19 mouse cellular contexts compared by ENCODE assay signal in genomic region chr4:46988824-46989223, GRCm38 (mm10). TPM values are rescaled to one million over a fixed set of nuclear protein-coding genes. Genes with fewer than 3 reads are reported as not detected.
DNase-seq lines count a peak whose midpoint lies in the region; ATAC-seq and TF ChIP-seq lines count a peak whose summit lies in the region.
"Had no signal": no experiment of that assay in that cellular context is flagged by ENCODE, and none has a peak within 500 bp of the region (broad histone marks: within the 10 kb centered on the region; RNA-seq: fewer than 3 reads in every experiment).

No protein-coding gene starts in this region.

- H3K27me3 ChIP-seq in forebrain, embryonic 15.5 days: peaks cover 34% of the 10 kb centered on the region
- peaks cover 67% of the 10 kb centered on the region for H3K27me3 ChIP-seq in forebrain, embryonic 12.5 days
- peaks cover 50% of the 10 kb centered on the region for H3K27me3 ChIP-seq in midbrain, embryonic 13.5 days
- H3K27me3 ChIP-seq in midbrain, embryonic 11.5 days (ENCODE audit: control insufficient read depth, insufficient read depth, low read length): peaks cover 43% of the 10 kb centered on the region
- H3K27me3 ChIP-seq in hindbrain, postnatal 0 days (ENCODE audit: insufficient read depth, low read length): no peaks in the 10 kb centered on the region; the same call in 1 of the 2 replicates

- no peak for ATAC-seq in forebrain, embryonic 15.5 days (replicated peaks)
- no peak for ATAC-seq in forebrain, embryonic 12.5 days (ENCODE audit: low FRiP score)
- no peak for ATAC-seq in midbrain, embryonic 13.5 days
- ATAC-seq in midbrain, embryonic 11.5 days (ENCODE audit: low FRiP score): no peak
- no peak for ATAC-seq in hindbrain, postnatal 0 days

- H3K27ac ChIP-seq in forebrain, embryonic 15.5 days (replicated peaks): no peak overlapping the region
- H3K27ac ChIP-seq in forebrain, embryonic 12.5 days: no peak overlapping the region
- H3K27ac ChIP-seq in midbrain, embryonic 13.5 days: no peak overlapping the region
- no peak overlapping the region for H3K27ac ChIP-seq in midbrain, embryonic 11.5 days (ENCODE audit: low read depth, low read length)
- H3K27ac ChIP-seq in hindbrain, postnatal 0 days: 0 out of 2 replicates have a peak overlapping the region, but pooled peaks have one; percentile 15
- H3K27ac ChIP-seq: embryonic facial prominence, embryonic 15.5 days; gastrocnemius, adult 2 months; heart, adult 2 months; heart, embryonic 15.5 days; limb, embryonic 12.5 days; stomach, embryonic 15.5 days had no signal

- no peak for DNase-seq in midbrain, embryonic 11.5 days (ENCODE audit: low spot score, missing footprints)
- no peak for DNase-seq in hindbrain, postnatal 0 days (ENCODE audit: low spot score)
- no peak for DNase-seq in thymus, postnatal 25 days
- no peak for DNase-seq in gastrocnemius, postnatal 4 days (ENCODE audit: low spot score in 2 of 2)
- DNase-seq: adrenal gland, postnatal 36 days; embryo, embryonic 11 days; gastrocnemius, adult 2 months; heart, adult 2 months; kidney, adult 11 months; kidney, postnatal 10 days had no signal

- no peak overlapping the region for H3K4me3 ChIP-seq in forebrain, embryonic 15.5 days
- no peak overlapping the region for H3K4me3 ChIP-seq in forebrain, embryonic 12.5 days (replicated peaks)
- H3K4me3 ChIP-seq in midbrain, embryonic 13.5 days (replicated peaks): no peak overlapping the region
- no peak overlapping the region for H3K4me3 ChIP-seq in midbrain, embryonic 11.5 days (ENCODE audit: low read depth, low read length)
- peak overlapping the region; percentile 68 for H3K4me3 ChIP-seq in hindbrain, postnatal 0 days (ENCODE audit: low read length)
- H3K4me3 ChIP-seq: embryonic facial prominence, embryonic 15.5 days; gastrocnemius, adult 2 months; heart, adult 2 months; heart, embryonic 15.5 days; limb, embryonic 12.5 days; stomach, embryonic 15.5 days had no signal

- 58% methylated on average over 4 of the region's 4 CpGs for WGBS in forebrain, embryonic 15.5 days
- WGBS in forebrain, embryonic 12.5 days: 81% methylated on average over 4 of the region's 4 CpGs
- WGBS in midbrain, embryonic 13.5 days: 83% methylated on average over 4 of the region's 4 CpGs
- 87% methylated on average over 4 of the region's 4 CpGs for WGBS in midbrain, embryonic 11.5 days
- 50% methylated on average over 4 of the region's 4 CpGs for WGBS in hindbrain, postnatal 0 days

- H3K4me2 ChIP-seq in forebrain, embryonic 15.5 days (replicated peaks): peak overlapping the region; percentile 88; the same call in 1 of the 2 replicates
- H3K4me2 ChIP-seq in forebrain, embryonic 12.5 days: no peak overlapping the region
- H3K4me2 ChIP-seq in midbrain, embryonic 13.5 days (replicated peaks): peak overlapping the region; percentile 84; the same call in 1 of the 2 replicates
- no peak overlapping the region for H3K4me2 ChIP-seq in midbrain, embryonic 11.5 days
- peak overlapping the region; percentile 78 for H3K4me2 ChIP-seq in hindbrain, postnatal 0 days (ENCODE audit: low read depth, low read length)
- H3K4me2 ChIP-seq: embryonic facial prominence, embryonic 15.5 days; heart, embryonic 15.5 days; limb, embryonic 12.5 days; stomach, embryonic 15.5 days had no signal

- H3K9ac ChIP-seq in forebrain, embryonic 15.5 days (replicated peaks): no peak overlapping the region
- H3K9ac ChIP-seq in forebrain, embryonic 12.5 days: no peak overlapping the region
- H3K9ac ChIP-seq in midbrain, embryonic 13.5 days (replicated peaks): no peak overlapping the region
- no peak overlapping the region for H3K9ac ChIP-seq in midbrain, embryonic 11.5 days (ENCODE audit: low read length)
- H3K9ac ChIP-seq in hindbrain, postnatal 0 days (replicated peaks; ENCODE audit: low read length): peak overlapping the region; percentile 80; the same call in 1 of the 2 replicates
- H3K9ac ChIP-seq: embryonic facial prominence, embryonic 15.5 days; heart, embryonic 15.5 days; limb, embryonic 12.5 days; stomach, embryonic 15.5 days had no signal

- no peaks in the 10 kb centered on the region for H3K9me3 ChIP-seq in forebrain, embryonic 15.5 days
- H3K9me3 ChIP-seq in forebrain, embryonic 12.5 days: no peaks in the 10 kb centered on the region
- H3K9me3 ChIP-seq in midbrain, embryonic 13.5 days: no peaks in the 10 kb centered on the region
- H3K9me3 ChIP-seq in midbrain, embryonic 11.5 days (ENCODE audit: control insufficient read depth, low read length): no peaks in the 10 kb centered on the region
- H3K9me3 ChIP-seq in hindbrain, postnatal 0 days (ENCODE audit: low read length): no peaks in the 10 kb centered on the region
- H3K9me3 ChIP-seq: embryonic facial prominence, embryonic 15.5 days; heart, embryonic 15.5 days; limb, embryonic 12.5 days; stomach, embryonic 15.5 days had no signal

- no peak for TF ChIP-seq CTCF in hindbrain, postnatal 0 days (IDR thresholded peaks at IDR 0.05; ENCODE audit: low read depth)

- no peaks in the 10 kb centered on the region for H3K36me3 ChIP-seq in forebrain, embryonic 15.5 days
- no peaks in the 10 kb centered on the region for H3K36me3 ChIP-seq in forebrain, embryonic 12.5 days (replicated peaks)
- no peaks in the 10 kb centered on the region for H3K36me3 ChIP-seq in midbrain, embryonic 13.5 days
- no peaks in the 10 kb centered on the region for H3K36me3 ChIP-seq in midbrain, embryonic 11.5 days (ENCODE audit: control insufficient read depth, insufficient read depth, low read length)
- H3K36me3 ChIP-seq in hindbrain, postnatal 0 days (ENCODE audit: insufficient read depth, low read length): no peaks in the 10 kb centered on the region
- H3K36me3 ChIP-seq: embryonic facial prominence, embryonic 15.5 days; heart, embryonic 15.5 days; limb, embryonic 12.5 days; stomach, embryonic 15.5 days had no signal

- H3K4me1 ChIP-seq in forebrain, embryonic 15.5 days: peaks cover 37% of the 10 kb centered on the region
- H3K4me1 ChIP-seq in forebrain, embryonic 12.5 days: peaks cover 29% of the 10 kb centered on the region
- peaks cover 32% of the 10 kb centered on the region for H3K4me1 ChIP-seq in midbrain, embryonic 13.5 days (replicated peaks)
- peaks cover 11% of the 10 kb centered on the region for H3K4me1 ChIP-seq in midbrain, embryonic 11.5 days (ENCODE audit: control insufficient read depth, insufficient read depth, low read length)
- peaks cover 17% of the 10 kb centered on the region; the same call in 1 of the 2 replicates for H3K4me1 ChIP-seq in hindbrain, postnatal 0 days (ENCODE audit: insufficient read depth, low read length)

RNA-seq across cellular contexts. Expression of gene Gabbr2, which starts 2.8 kb away (rescaled TPM):
- 3.6 and 5.4 TPM in 2 replicates for polyA plus RNA-seq in forebrain, embryonic 15.5 days (2015; fragmentation: Nextera tagmentation; extraction: Ambion mirVana)
- polyA plus RNA-seq in forebrain, embryonic 12.5 days (2016; fragmentation: Nextera tagmentation; extraction: Ambion mirVana): 0.51 and 0.53 TPM in 2 replicates
- polyA plus RNA-seq in midbrain, embryonic 13.5 days (2015; fragmentation: Nextera tagmentation; extraction: Ambion mirVana): 3.0 and 3.8 TPM in 2 replicates
- polyA plus RNA-seq in midbrain, embryonic 11.5 days (2014; fragmentation: Nextera tagmentation; extraction: Ambion mirVana): 0.38 and 0.39 TPM in 2 replicates
- 98.9 and 115 TPM in 2 replicates for total RNA-seq in hindbrain, postnatal 0 days (2014; rRNA removed)
- 16.7 and 17.7 TPM in 2 replicates for polyA plus RNA-seq in hindbrain, postnatal 0 days (2015; fragmentation: Nextera tagmentation; extraction: Ambion mirVana)
- under 1 TPM; 0.25 to 0.34 TPM for total RNA-seq in gastrocnemius, postnatal 4 days (2021)
- total RNA-seq: megakaryocyte-erythroid progenitor cell, adult 5-6 weeks had no signal
- polyA plus RNA-seq: spleen, adult 2 months had no signal

Comparison
In these comparisons a context has a peak if more than half of its experiments do, and no peak if none do; other contexts are left out.
1. H3K4me2 ChIP-seq: peak in forebrain, embryonic 15.5 days (single experiment), midbrain, embryonic 13.5 days (single experiment) and hindbrain, postnatal 0 days (single experiment); none in forebrain, embryonic 12.5 days (single experiment) and midbrain, embryonic 11.5 days (single experiment).